17 mouse cellular contexts compared by ENCODE assay signal in the genomic region with DNA sequence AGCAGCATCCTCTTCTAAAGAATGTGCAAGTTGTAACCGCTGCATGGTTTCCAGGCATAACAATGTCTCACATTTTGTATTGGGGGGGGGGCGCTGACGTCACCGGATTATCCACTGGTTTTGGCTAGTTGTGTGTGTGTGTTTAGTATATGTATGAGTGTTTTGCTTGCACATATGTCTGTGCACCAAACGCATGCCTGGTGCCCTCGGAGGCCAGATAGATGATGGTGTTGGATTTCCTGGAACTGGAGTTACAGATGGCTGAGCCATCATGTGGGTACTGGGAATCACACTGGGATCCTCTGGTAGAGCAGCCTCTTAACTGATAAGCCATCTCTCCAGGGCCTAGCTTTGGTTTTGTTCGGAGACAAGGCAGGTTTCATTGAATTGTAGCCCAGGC. TPM values are rescaled to one million over a fixed set of nuclear protein-coding genes. Genes with fewer than 3 reads are reported as not detected.
DNase-seq lines count a peak whose midpoint lies in the region; ATAC-seq and TF ChIP-seq lines count a peak whose summit lies in the region.
"Had no signal": no experiment of that assay in that cellular context is flagged by ENCODE, and none has a peak within 500 bp of the region (broad histone marks: within the 10 kb centered on the region; RNA-seq: fewer than 3 reads in every experiment).

No protein-coding gene starts in this region.

- no peaks in the 10 kb centered on the region for H3K27me3 ChIP-seq in intestine, embryonic 14.5 days (replicated peaks; ENCODE audit: control insufficient read depth, insufficient read depth, low read length)
- H3K27me3 ChIP-seq in intestine, postnatal 0 days (replicated peaks; ENCODE audit: control insufficient read depth, insufficient read depth, low read length): no peaks in the 10 kb centered on the region
- no peaks in the 10 kb centered on the region for H3K27me3 ChIP-seq in intestine, embryonic 16.5 days (replicated peaks; ENCODE audit: control insufficient read depth, insufficient read depth, low read length)
- H3K27me3 ChIP-seq: CH12.LX; heart, embryonic 13.5 days; limb, embryonic 15.5 days; lung, embryonic 15.5 days had no signal

- no peak overlapping the region for H3K9ac ChIP-seq in intestine, embryonic 14.5 days (ENCODE audit: low read length)
- H3K9ac ChIP-seq in intestine, postnatal 0 days (ENCODE audit: low read depth, low read length): no peak overlapping the region
- no peak overlapping the region for H3K9ac ChIP-seq in intestine, embryonic 16.5 days (ENCODE audit: low read depth, low read length)
- H3K9ac ChIP-seq: limb, embryonic 15.5 days; lung, embryonic 15.5 days had no signal

- no peak for ATAC-seq in intestine, embryonic 14.5 days (replicated peaks; ENCODE audit: low FRiP score, low TSS enrichment, low read depth)
- no peak for ATAC-seq in intestine, postnatal 0 days
- ATAC-seq in intestine, embryonic 16.5 days: no peak

- peaks cover 26% of the 10 kb centered on the region; the same call in 1 of the 2 replicates for H3K4me1 ChIP-seq in intestine, embryonic 14.5 days (replicated peaks; ENCODE audit: control insufficient read depth, insufficient read depth, low read length)
- H3K4me1 ChIP-seq in intestine, postnatal 0 days (replicated peaks; ENCODE audit: control insufficient read depth, insufficient read depth, low read length): no peaks in the 10 kb centered on the region
- peaks cover 19% of the 10 kb centered on the region for H3K4me1 ChIP-seq in intestine, embryonic 16.5 days (ENCODE audit: control insufficient read depth, insufficient read depth, low read length)

- peak overlapping the region; percentile 86 for H3K4me2 ChIP-seq in intestine, embryonic 14.5 days (ENCODE audit: low read length)
- no peak overlapping the region for H3K4me2 ChIP-seq in intestine, postnatal 0 days (replicated peaks; ENCODE audit: low read depth)
- peak overlapping the region; percentile 22; the same call in 1 of the 2 replicates for H3K4me2 ChIP-seq in intestine, embryonic 16.5 days (ENCODE audit: low read depth, low read length)

- no peak overlapping the region for H3K4me3 ChIP-seq in intestine, embryonic 14.5 days (ENCODE audit: low read depth, low read length)
- no peak overlapping the region for H3K4me3 ChIP-seq in intestine, postnatal 0 days (ENCODE audit: low read depth, low read length)
- no peak overlapping the region for H3K4me3 ChIP-seq in intestine, embryonic 16.5 days (ENCODE audit: low read length)
- H3K4me3 ChIP-seq: heart, embryonic 13.5 days; lung, embryonic 15.5 days had no signal

- H3K9me3 ChIP-seq in intestine, embryonic 14.5 days (ENCODE audit: control insufficient read depth, low read length): no peaks in the 10 kb centered on the region
- H3K9me3 ChIP-seq in intestine, postnatal 0 days (ENCODE audit: control insufficient read depth): no peaks in the 10 kb centered on the region
- H3K9me3 ChIP-seq in intestine, embryonic 16.5 days (ENCODE audit: control insufficient read depth, low read length): no peaks in the 10 kb centered on the region
- H3K9me3 ChIP-seq: heart, embryonic 13.5 days; limb, embryonic 15.5 days; lung, embryonic 15.5 days had no signal

- no peak overlapping the region for H3K27ac ChIP-seq in intestine, embryonic 14.5 days (ENCODE audit: low read depth)
- no peak overlapping the region for H3K27ac ChIP-seq in intestine, postnatal 0 days (ENCODE audit: low read depth, low read length)
- H3K27ac ChIP-seq in intestine, embryonic 16.5 days (ENCODE audit: low read length): no peak overlapping the region
- H3K27ac ChIP-seq: heart, embryonic 13.5 days; limb, embryonic 15.5 days; lung, embryonic 15.5 days had no signal

- no peak for TF ChIP-seq CTCF in intestine, postnatal 0 days (IDR thresholded peaks at IDR 0.05; ENCODE audit: low read depth)

- peak; percentile 52 for DNase-seq in intestine, embryonic 14.5 days (ENCODE audit: low spot score)
- DNase-seq in neural tube, embryonic 10.5 days (ENCODE audit: extremely low spot score, low spot score): peak; percentile 13
- DNase-seq in right cerebral cortex, adult 2 months (ENCODE audit: low spot score in 2 of 2): no peak
- DNase-seq in spleen, postnatal 10 days (ENCODE audit: low spot score in 2 of 2): no peak
- DNase-seq in heart, postnatal 25 days (ENCODE audit: low spot score): no peak
- DNase-seq: cerebellum, adult 9-11 months; gastrocnemius, postnatal 14 days; kidney, adult 11 months; kidney, postnatal 36 days; spleen, adult 18-20 months; thymus, adult 2 months had no signal

- 80% methylated on average over 7 of the region's 7 CpGs for WGBS in intestine, embryonic 14.5 days
- WGBS in intestine, postnatal 0 days: 84% methylated on average over 7 of the region's 7 CpGs
- WGBS in intestine, embryonic 16.5 days: 80% methylated on average over 7 of the region's 7 CpGs

- intact Hi-C loops in heart, postnatal 25 days (cut with DNase I): loop anchor here (10.0 kb wide), 1 partner anchor 118 kb away; the partner anchor contains the start of gene Chd1

- H3K36me3 ChIP-seq in intestine, embryonic 14.5 days (ENCODE audit: control insufficient read depth, insufficient read depth, low read length): peaks cover 34% of the 10 kb centered on the region
- H3K36me3 ChIP-seq in intestine, postnatal 0 days (ENCODE audit: control insufficient read depth, insufficient read depth): peaks cover 16% of the 10 kb centered on the region; the same call in 1 of the 2 replicates
- no peaks in the 10 kb centered on the region for H3K36me3 ChIP-seq in intestine, embryonic 16.5 days (ENCODE audit: control insufficient read depth, insufficient read depth, low read length)

RNA-seq across cellular contexts. Expression of gene Rgmb, which starts 8.5 kb away (rescaled TPM):
- polyA plus RNA-seq in intestine, embryonic 14.5 days (2014; fragmentation: Nextera tagmentation; extraction: Ambion mirVana): 54.0 and 56.3 TPM in 2 replicates
- polyA plus RNA-seq in intestine, postnatal 0 days (2015; fragmentation: Nextera tagmentation; extraction: Ambion mirVana): 27.7 and 33.8 TPM in 2 replicates
- 17.8 and 24.8 TPM in 2 replicates for polyA plus RNA-seq in intestine, embryonic 16.5 days (2015; fragmentation: Nextera tagmentation; extraction: Ambion mirVana)
- 10 to 100 TPM; 21.4 to 30.0 TPM for total RNA-seq in heart, postnatal 25 days (2021)

Comparison
In these comparisons a context has a peak if more than half of its experiments do, and no peak if none do; other contexts are left out.
1. DNase-seq: peak in intestine, embryonic 14.5 days (single experiment) and neural tube, embryonic 10.5 days (single experiment); none in right cerebral cortex, adult 2 months (0 of 2), spleen, postnatal 10 days (0 of 2) and heart, postnatal 25 days (single experiment).